In genomic region chr17:47395376-47395913, GRCm38 (mm10) we compare ENCODE assay signal across 1 mouse cellular context.
A peak's percentile ranks its signal among the peaks of the same experiment; 100 is the strongest.
TF ChIP-seq lines count a peak whose summit lies in the region.

No protein-coding gene starts in this region.

TF ChIP-seq in ES-E14, 5 proteins besides CTCF, POLR2A, EP300 and RAD21 (continued from another document):
- peak; percentile 97 for TF ChIP-seq ZNF384 (IDR thresholded peaks at IDR 0.05; ENCODE audit: low read depth, low read length)
